Mouse (Mus musculus): Measurements from ENCODE around the gene Wwc1. TPM values are rescaled to one million over a fixed set of nuclear protein-coding genes. Genes with fewer than 3 reads are reported as not detected.

The Wwc1 gene
- polyA plus RNA-seq, 1 experiment from 2014 or later, result 10.3 TPM

DNA sequence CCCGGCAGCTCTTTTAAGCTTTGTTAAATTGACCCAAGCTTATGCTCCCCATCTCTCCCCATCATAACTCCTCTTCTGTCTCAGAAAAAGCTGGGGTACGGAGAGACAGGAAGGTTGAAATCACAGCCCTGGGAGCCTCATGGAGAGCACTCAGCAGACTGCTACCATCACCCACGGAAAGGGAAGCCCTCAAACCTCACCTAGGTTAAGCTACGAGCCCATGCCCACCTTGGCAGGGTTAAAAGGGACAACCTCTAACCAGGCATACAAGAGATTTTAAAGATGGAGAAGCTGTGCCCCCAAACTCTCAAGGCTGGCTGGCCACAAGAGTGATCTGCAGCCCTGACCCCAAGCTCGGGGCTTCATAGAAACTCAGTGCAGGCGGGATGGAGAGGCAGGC is 3.2 kb downstream of the Wwc1 start:
- DNase-seq (no peak), ATAC-seq (ENCODE audit: low FRiP score, low TSS enrichment) (no peak)
- Histone ChIP-seq H3K9me3 (ENCODE audit: control insufficient read depth, low read length) (no peaks in the 10 kb centered on the region), H3K9ac (replicated peaks; ENCODE audit: low read length) (no peak overlapping the region), H3K4me1 (ENCODE audit: control insufficient read depth, insufficient read depth, low read length) (peaks cover 29% of the 10 kb centered on the region), H3K4me2 (ENCODE audit: low read length) (peak overlapping the region; percentile 78), H3K27ac (replicated peaks; ENCODE audit: low read depth, low read length) (peak overlapping the region; percentile 45), H3K27me3 (ENCODE audit: control insufficient read depth, insufficient read depth, low read length) (no peaks in the 10 kb centered on the region), H3K36me3 (ENCODE audit: control insufficient read depth, insufficient read depth, low read length) (no peaks in the 10 kb centered on the region), H3K4me3 (replicated peaks; ENCODE audit: low read depth, low read length) (0 out of 2 replicates have a peak overlapping the region, but pooled peaks have one; percentile 69)
- WGBS, result 27% methylated on average over 6 of the region's 6 CpGs

DNA sequence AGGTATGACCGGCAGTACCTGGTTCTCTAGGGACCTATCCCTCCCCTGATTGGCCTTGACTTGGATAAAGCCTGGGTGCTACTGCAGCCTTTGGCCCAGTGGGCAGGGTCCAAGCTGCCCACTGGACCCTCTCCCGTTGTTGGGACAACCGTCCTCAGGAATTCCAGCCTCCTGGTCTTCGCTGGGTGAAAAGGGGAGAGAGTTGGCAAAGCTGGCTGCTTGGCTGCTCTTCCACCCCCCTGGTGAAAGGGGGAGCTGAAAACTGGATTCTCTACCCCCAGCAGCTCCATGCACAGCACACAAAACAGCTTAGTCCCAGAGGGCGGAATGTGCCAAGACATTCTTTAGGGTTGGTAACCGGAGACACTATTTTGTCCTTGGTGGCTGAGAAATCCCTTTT is 3.8 kb downstream of the Wwc1 start:
- Histone ChIP-seq H3K36me3 (ENCODE audit: control insufficient read depth, insufficient read depth, low read length) (no peaks in the 10 kb centered on the region), H3K9ac (replicated peaks; ENCODE audit: low read length) (no peak overlapping the region), H3K27ac (replicated peaks; ENCODE audit: low read depth, low read length) (no peak overlapping the region; the same call in 1 of the 2 replicates), H3K9me3 (ENCODE audit: control insufficient read depth, low read length) (no peaks in the 10 kb centered on the region), H3K4me3 (replicated peaks; ENCODE audit: low read depth, low read length) (no peak overlapping the region), H3K4me2 (ENCODE audit: low read length) (peak overlapping the region; percentile 78), H3K4me1 (ENCODE audit: control insufficient read depth, insufficient read depth, low read length) (peaks cover 32% of the 10 kb centered on the region), H3K27me3 (ENCODE audit: control insufficient read depth, insufficient read depth, low read length) (no peaks in the 10 kb centered on the region)
- 8% methylated on average over 6 of the region's 6 CpGs for WGBS
- ATAC-seq (ENCODE audit: low FRiP score, low TSS enrichment), result peak; percentile 51
- DNase-seq, result peak; percentile 75

DNA sequence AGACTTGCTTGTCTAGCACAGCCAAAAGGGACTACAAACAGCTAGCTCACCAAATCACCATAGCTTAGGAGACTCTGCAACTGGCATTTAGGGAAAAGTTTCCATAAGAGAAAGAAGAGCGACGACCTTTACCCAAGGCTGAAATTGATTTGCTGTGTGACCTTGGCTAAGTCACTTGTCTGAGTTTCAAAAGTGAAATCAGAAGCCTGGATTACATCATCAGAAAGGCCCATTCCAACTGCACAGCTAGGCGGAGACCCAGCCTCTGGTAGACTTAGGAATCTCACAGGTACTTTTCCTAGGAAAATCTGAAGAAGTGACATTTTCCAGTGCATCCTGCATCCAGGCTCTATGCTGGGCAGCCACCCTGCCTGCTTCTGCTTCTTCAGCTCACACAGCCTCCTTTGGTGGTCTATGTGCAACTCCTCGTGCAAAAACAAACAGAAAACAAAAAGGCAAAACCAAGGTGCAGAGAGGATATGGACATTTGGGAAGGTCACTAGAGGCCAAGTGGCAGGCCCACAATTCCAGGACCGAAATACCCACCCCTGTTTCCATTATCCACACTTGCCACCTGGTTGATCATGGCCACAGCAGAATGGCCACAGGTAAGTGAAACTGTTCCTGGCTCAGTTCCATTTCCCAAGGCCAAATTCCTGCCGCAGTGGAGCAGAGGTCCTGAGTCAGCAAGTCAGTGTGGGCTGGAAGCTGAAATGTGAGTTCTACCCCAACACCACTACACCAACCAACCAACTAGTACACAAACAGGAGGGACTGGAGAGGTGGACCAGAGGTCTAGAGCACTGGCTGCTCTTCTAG is 5.5 kb downstream of the Wwc1 start:
- no peak overlapping the region for H3K27ac ChIP-seq (replicated peaks; ENCODE audit: low read depth, low read length)
- no peak overlapping the region for H3K4me3 ChIP-seq (replicated peaks; ENCODE audit: low read depth, low read length)
- H3K27me3 ChIP-seq (ENCODE audit: control insufficient read depth, insufficient read depth, low read length), result no peaks in the 10 kb centered on the region
- no peak overlapping the region for H3K4me2 ChIP-seq (ENCODE audit: low read length)
- no peak for ATAC-seq (ENCODE audit: low FRiP score, low TSS enrichment)
- H3K9ac ChIP-seq (replicated peaks; ENCODE audit: low read length), result no peak overlapping the region
- no peaks in the 10 kb centered on the region for H3K36me3 ChIP-seq (ENCODE audit: control insufficient read depth, insufficient read depth, low read length)
- no peaks in the 10 kb centered on the region for H3K9me3 ChIP-seq (ENCODE audit: control insufficient read depth, low read length)
- whole genome bisulfite sequencing, result 81% methylated on average over 6 of the region's 6 CpGs
- peaks cover 32% of the 10 kb centered on the region for H3K4me1 ChIP-seq (ENCODE audit: control insufficient read depth, insufficient read depth, low read length)
- DNase-seq, result no peak

DNA sequence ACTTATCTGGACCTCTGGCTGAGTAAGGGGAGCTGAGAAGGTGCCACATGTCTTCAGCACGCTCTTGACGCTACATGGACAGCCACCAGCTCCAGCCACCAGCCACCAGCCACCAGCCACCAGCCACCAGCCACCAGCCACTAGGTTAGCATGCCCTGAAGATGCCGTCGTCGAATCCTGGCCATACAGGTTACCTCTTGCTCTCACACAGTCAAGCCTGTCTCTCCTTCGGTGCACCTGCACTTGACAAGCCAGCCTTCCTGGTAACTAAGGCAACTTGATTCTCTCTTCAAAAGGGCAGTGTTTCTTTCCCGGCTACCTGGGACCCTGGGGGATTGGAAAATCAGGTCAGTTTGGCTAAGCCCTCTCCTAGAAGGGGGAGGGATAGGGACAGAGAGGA is 7.2 kb downstream of the Wwc1 start:
- Histone ChIP-seq H3K36me3 (ENCODE audit: control insufficient read depth, insufficient read depth, low read length) (no peaks in the 10 kb centered on the region), H3K27ac (replicated peaks; ENCODE audit: low read depth, low read length) (0 out of 2 replicates have a peak overlapping the region, but pooled peaks have one; percentile 21), H3K9ac (replicated peaks; ENCODE audit: low read length) (no peak overlapping the region), H3K4me3 (replicated peaks; ENCODE audit: low read depth, low read length) (no peak overlapping the region), H3K9me3 (ENCODE audit: control insufficient read depth, low read length) (no peaks in the 10 kb centered on the region), H3K4me2 (ENCODE audit: low read length) (no peak overlapping the region), H3K4me1 (ENCODE audit: control insufficient read depth, insufficient read depth, low read length) (peaks cover 27% of the 10 kb centered on the region), H3K27me3 (ENCODE audit: control insufficient read depth, insufficient read depth, low read length) (no peaks in the 10 kb centered on the region)
- ATAC-seq (ENCODE audit: low FRiP score, low TSS enrichment) (no peak), DNase-seq (no peak)
- WGBS, result 24% methylated on average over 7 of the region's 7 CpGs

DNA sequence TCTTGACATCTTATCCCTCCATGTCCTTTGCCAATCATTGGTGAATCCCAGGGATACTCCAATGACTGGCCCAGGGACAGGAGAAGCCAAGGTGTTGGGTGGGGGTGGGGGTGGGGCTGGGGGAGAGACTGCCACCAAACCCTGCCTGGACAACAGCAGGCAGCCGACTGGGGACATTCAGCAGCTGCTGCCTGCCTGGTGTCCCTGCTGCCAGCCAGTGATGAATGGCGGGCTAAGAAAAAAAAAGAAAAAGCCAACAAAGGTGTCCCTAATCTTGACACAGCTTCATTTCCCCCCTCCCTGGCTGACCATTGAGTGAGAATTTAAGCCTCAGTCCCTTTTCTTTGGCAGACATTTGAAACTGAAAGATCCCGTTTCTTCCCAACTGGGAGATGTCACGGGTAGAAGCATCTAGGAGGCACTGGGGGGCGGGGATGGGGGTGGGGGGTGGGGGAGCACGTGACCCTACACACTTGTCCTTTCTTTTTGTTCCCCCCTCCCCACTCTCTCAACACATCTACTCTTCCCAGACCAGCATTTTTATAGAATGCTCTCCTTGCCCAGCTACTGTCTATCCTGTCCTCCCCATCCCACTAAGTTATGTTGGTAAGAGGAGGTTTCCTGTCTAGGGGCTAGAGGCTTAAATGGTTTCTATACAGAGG is 7.9 kb downstream of the Wwc1 start:
- Histone ChIP-seq H3K27me3 (ENCODE audit: control insufficient read depth, insufficient read depth, low read length) (no peaks in the 10 kb centered on the region), H3K36me3 (ENCODE audit: control insufficient read depth, insufficient read depth, low read length) (no peaks in the 10 kb centered on the region), H3K9me3 (ENCODE audit: control insufficient read depth, low read length) (no peaks in the 10 kb centered on the region), H3K27ac (replicated peaks; ENCODE audit: low read depth, low read length) (0 out of 2 replicates have a peak overlapping the region, but pooled peaks have one; percentile 21), H3K4me1 (ENCODE audit: control insufficient read depth, insufficient read depth, low read length) (peaks cover 27% of the 10 kb centered on the region), H3K4me2 (ENCODE audit: low read length) (peak overlapping the region; percentile 22), H3K9ac (replicated peaks; ENCODE audit: low read length) (no peak overlapping the region), H3K4me3 (replicated peaks; ENCODE audit: low read depth, low read length) (no peak overlapping the region)
- DNase-seq, result peak; percentile 64
- WGBS, result 2% methylated on average over 6 of the region's 6 CpGs
- peak; percentile 34 for ATAC-seq (ENCODE audit: low FRiP score, low TSS enrichment)

DNA sequence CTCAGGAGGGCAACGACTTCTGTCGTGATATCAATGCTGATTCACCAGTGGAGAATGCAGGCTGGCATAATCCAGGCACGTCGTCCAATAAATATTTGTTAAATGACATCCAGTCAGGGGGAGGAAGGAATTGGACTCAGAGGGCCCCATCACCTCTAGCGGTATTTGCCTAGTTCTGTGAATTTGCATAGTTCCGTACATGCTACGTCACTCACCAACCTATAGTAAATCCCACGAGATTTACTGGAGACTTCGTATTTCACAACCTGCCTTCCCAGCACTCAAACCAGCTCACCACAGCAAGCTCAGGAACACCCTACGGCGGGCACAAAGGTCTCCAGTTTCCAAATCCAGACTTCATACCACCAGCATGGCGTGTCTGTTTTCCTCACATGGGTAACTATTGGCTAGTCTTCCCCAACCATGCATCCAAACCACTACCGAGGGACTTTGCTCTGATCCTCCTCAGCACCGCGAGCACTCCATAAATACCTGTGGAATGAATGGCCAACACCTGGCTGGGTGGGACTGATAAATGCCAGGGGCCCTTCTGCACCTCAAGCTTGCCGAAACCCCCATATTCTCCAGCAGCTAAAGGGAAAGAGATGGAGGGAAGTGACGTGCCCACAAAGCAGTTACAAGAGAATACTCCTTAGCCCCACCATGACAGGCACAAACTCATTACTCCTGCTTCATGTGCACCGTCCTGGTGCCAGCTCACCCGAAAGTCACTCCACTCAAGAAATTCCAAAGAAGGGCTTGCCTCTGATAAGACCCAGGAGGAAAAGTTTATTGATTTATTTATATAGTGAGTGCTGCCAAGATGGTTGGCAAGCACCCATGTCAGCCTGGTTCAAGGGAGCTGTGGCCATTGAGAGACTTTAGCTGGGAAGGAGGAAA is 9.3 kb downstream of the Wwc1 start:
- no peaks in the 10 kb centered on the region for H3K9me3 ChIP-seq (ENCODE audit: control insufficient read depth, low read length)
- H3K9ac ChIP-seq (replicated peaks; ENCODE audit: low read length), result no peak overlapping the region
- no peak overlapping the region for H3K4me2 ChIP-seq (ENCODE audit: low read length)
- DNase-seq (no peak), ATAC-seq (ENCODE audit: low FRiP score, low TSS enrichment) (no peak)
- no peaks in the 10 kb centered on the region for H3K27me3 ChIP-seq (ENCODE audit: control insufficient read depth, insufficient read depth, low read length)
- H3K27ac ChIP-seq (replicated peaks; ENCODE audit: low read depth, low read length), result no peak overlapping the region
- H3K4me3 ChIP-seq (replicated peaks; ENCODE audit: low read depth, low read length), result no peak overlapping the region
- 91% methylated on average over 19 of the region's 19 CpGs for WGBS
- H3K4me1 ChIP-seq (ENCODE audit: control insufficient read depth, insufficient read depth, low read length), result peaks cover 16% of the 10 kb centered on the region
- no peaks in the 10 kb centered on the region for H3K36me3 ChIP-seq (ENCODE audit: control insufficient read depth, insufficient read depth, low read length)

DNA sequence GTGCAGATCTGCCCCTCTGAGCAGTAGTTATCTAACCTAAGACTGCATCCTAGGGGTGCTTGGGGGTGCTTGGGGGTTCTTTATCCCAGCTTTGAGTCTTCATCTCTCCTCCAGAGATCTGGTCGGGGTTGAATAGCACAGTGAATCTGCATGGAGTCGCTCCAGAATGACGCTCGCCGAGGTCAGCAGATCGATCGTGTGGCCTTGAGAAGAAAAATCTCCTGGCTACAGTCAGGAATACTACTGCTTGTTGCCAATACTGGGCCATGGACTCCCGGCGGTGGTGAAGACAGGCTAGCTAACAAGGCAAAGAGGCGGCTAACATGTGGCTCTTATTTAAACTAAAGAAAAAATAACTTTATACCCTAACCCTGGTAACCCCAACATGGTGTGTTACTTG is 12.0 kb downstream of the Wwc1 start:
- no peak overlapping the region for H3K4me2 ChIP-seq (ENCODE audit: low read length)
- no peak overlapping the region for H3K27ac ChIP-seq (replicated peaks; ENCODE audit: low read depth, low read length)
- ATAC-seq (ENCODE audit: low FRiP score, low TSS enrichment) (no peak), DNase-seq (no peak)
- 97% methylated on average over 10 of the region's 10 CpGs for WGBS
- no peak overlapping the region for H3K4me3 ChIP-seq (replicated peaks; ENCODE audit: low read depth, low read length)
- H3K9ac ChIP-seq (replicated peaks; ENCODE audit: low read length), result no peak overlapping the region
- no peaks in the 10 kb centered on the region for H3K9me3 ChIP-seq (ENCODE audit: control insufficient read depth, low read length)
- H3K27me3 ChIP-seq (ENCODE audit: control insufficient read depth, insufficient read depth, low read length), result no peaks in the 10 kb centered on the region
- H3K36me3 ChIP-seq (ENCODE audit: control insufficient read depth, insufficient read depth, low read length), result no peaks in the 10 kb centered on the region
- H3K4me1 ChIP-seq (ENCODE audit: control insufficient read depth, insufficient read depth, low read length), result peaks cover 11% of the 10 kb centered on the region

DNA sequence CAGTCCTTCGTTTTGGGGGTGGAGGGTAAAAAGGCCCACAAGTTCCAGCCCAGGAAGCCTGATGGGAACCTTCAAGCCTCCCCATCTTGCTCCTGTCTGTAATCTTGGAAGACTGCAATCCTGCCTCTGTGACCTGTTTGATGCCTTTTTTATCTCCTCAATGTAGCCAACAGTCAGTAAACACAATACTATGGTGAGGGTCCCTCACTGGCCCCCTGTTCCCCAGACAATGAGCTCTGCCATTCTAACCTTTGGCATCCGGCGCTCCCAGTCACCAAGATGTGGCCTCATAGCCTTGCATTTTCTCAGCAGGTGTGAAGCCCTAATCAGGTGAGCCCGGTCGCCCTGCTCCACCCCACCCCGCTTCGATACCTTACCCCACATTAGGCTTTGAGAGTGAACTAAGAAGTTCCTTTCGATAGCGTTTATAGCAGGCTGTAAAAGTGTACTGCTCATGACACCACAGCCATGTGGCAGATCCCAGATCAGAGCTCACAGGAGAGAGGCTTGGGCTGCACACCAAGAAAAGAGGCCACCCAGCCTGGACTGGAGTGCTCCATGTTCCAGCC is 16.3 kb downstream of the Wwc1 start:
- Histone ChIP-seq H3K4me2 (ENCODE audit: low read length) (no peak overlapping the region), H3K36me3 (ENCODE audit: control insufficient read depth, insufficient read depth, low read length) (no peaks in the 10 kb centered on the region), H3K27me3 (ENCODE audit: control insufficient read depth, insufficient read depth, low read length) (no peaks in the 10 kb centered on the region), H3K4me1 (ENCODE audit: control insufficient read depth, insufficient read depth, low read length) (no peaks in the 10 kb centered on the region), H3K9me3 (ENCODE audit: control insufficient read depth, low read length) (no peaks in the 10 kb centered on the region), H3K9ac (replicated peaks; ENCODE audit: low read length) (no peak overlapping the region), H3K4me3 (replicated peaks; ENCODE audit: low read depth, low read length) (no peak overlapping the region), H3K27ac (replicated peaks; ENCODE audit: low read depth, low read length) (no peak overlapping the region)
- 83% methylated on average over 9 of the region's 9 CpGs for WGBS
- DNase-seq (no peak), ATAC-seq (ENCODE audit: low FRiP score, low TSS enrichment) (no peak)
